Mouse (Mus musculus) E14TG2a.4 (cell line): ENCODE measurements around the gene Srsf1.

ENCODE experiments used
- CTCF ChIP-seq: conservative IDR thresholded peaks from 2 replicates; pipeline ENCODE4 v1.5.1; 2014; ENCODE audit warnings: low read length
- NANOG ChIP-seq: IDR thresholded peaks from 2 replicates; pipeline ENCODE4 v1.6.1; 2014; ENCODE audit warnings: borderline replicate concordance, low read length, mixed read lengths
- POU5F1 ChIP-seq: IDR thresholded peaks from 2 replicates; pipeline ENCODE4 v1.6.1; 2014; ENCODE audit warnings: low read length, borderline replicate concordance

DNA sequence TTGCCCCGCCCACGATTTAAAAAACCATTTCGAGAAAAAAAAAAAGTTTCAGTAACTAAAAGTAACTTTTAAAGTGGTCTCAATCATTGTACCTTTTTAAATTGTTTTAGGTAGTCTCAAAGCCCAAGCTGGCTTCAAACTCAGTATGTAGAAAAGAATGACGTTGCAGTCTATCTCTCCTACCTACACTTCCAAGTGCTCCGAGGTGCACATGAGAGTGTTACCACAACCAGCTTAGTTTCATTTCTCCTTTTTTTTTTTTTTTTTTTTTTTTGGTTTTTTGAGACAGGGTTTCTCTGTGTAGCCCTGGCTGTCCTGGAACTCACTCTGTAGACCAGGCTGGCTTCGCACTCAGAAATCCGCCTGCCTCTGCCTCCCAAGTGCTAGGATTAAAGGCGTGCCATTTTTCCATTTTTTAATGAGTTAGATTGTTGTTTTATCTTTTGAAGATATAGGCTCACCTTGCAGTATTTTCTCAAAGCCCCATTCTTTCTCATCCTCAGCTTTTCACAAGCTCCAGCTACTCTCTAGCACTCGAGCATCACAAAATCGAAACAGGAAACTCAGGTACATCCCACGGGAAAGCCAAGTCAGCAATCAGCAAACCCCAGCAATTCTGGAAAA, 34.4 kb upstream of the Srsf1 start:
- TF ChIP-seq CTCF (no peak), NANOG (no peak), POU5F1 (no peak)
